Mouse (Mus musculus): Measurements from ENCODE around the gene Avpr1b.

GRCm38 (mm10) chr1:131660716-131661472 lies 61.9 kb downstream of the Avpr1b start:
- no peak for TF ChIP-seq POLR2A (IDR thresholded peaks at IDR 0.05; ENCODE audit: insufficient read depth, low read length)
- no peak for TF ChIP-seq CTCF (IDR thresholded peaks at IDR 0.05; ENCODE audit: low read depth, low read length)
- no peak for TF ChIP-seq EP300 (IDR thresholded peaks at IDR 0.05; ENCODE audit: insufficient read depth, low read depth, low read length)

Data from ES-Bruce4 (cell line).